Mouse (Mus musculus): ENCODE data around the gene Adrm1.

Gene Adrm1

GRCm38 (mm10) chr2:180170806-180171521, at the start of gene Adrm1:
Adrm1 (plus strand) TSS chr2:180171485.
- DNase-seq (ENCODE audit: low spot score), result peak; percentile 95

- no peak for DNase-seq (ENCODE audit: low spot score)
Measured at GRCm38 (mm10) chr2:180124192-180124591, 47.1 kb upstream of the Adrm1 start.

- peak; percentile 54 for DNase-seq (ENCODE audit: low spot score)
Measured at GRCm38 (mm10) chr2:180126195-180126594, 45.1 kb upstream of the Adrm1 start.

GRCm38 (mm10) chr2:180127675-180128074, 43.6 kb upstream of the Adrm1 start:
- DNase-seq (ENCODE audit: low spot score), result no peak

- no peak for DNase-seq (ENCODE audit: low spot score)
Measured at GRCm38 (mm10) chr2:180133231-180133630, 38.1 kb upstream of the Adrm1 start.

GRCm38 (mm10) chr2:180133911-180134310, 37.4 kb upstream of the Adrm1 start:
- DNase-seq (ENCODE audit: low spot score), result no peak

- no peak for DNase-seq (ENCODE audit: low spot score)
Measured at GRCm38 (mm10) chr2:180135414-180135813, 35.9 kb upstream of the Adrm1 start.

GRCm38 (mm10) chr2:180146091-180146490, 25.2 kb upstream of the Adrm1 start:
- no peak for DNase-seq (ENCODE audit: low spot score)

- no peak for DNase-seq (ENCODE audit: low spot score)
Measured at GRCm38 (mm10) chr2:180147379-180147778, 23.9 kb upstream of the Adrm1 start.

GRCm38 (mm10) chr2:180148551-180148950, 22.7 kb upstream of the Adrm1 start:
- no peak for DNase-seq (ENCODE audit: low spot score)

GRCm38 (mm10) chr2:180154796-180155195, 16.5 kb upstream of the Adrm1 start:
- no peak for DNase-seq (ENCODE audit: low spot score)

GRCm38 (mm10) chr2:180158627-180159026, 12.7 kb upstream of the Adrm1 start:
- DNase-seq (ENCODE audit: low spot score), result no peak

GRCm38 (mm10) chr2:180165855-180166254, 5.4 kb upstream of the Adrm1 start:
- no peak for DNase-seq (ENCODE audit: low spot score)

GRCm38 (mm10) chr2:180166869-180167268, 4.4 kb upstream of the Adrm1 start:
- DNase-seq (ENCODE audit: low spot score), result peak; percentile 59

- no peak for DNase-seq (ENCODE audit: low spot score)
Measured at GRCm38 (mm10) chr2:180170151-180170805, 1.0 kb upstream of the Adrm1 start.

GRCm38 (mm10) chr2:180171522-180172070, 311 bp downstream of the Adrm1 start:
- peak; percentile 34 for DNase-seq (ENCODE audit: low spot score)

GRCm38 (mm10) chr2:180172152-180172551, 867 bp downstream of the Adrm1 start:
- no peak for DNase-seq (ENCODE audit: low spot score)

GRCm38 (mm10) chr2:180173163-180173562, 1.9 kb downstream of the Adrm1 start:
- no peak for DNase-seq (ENCODE audit: low spot score)

- peak; percentile 41 for DNase-seq (ENCODE audit: low spot score)
Measured at GRCm38 (mm10) chr2:180173711-180174110, 2.4 kb downstream of the Adrm1 start.

GRCm38 (mm10) chr2:180174121-180174520, 2.8 kb downstream of the Adrm1 start:
- peak; percentile 32 for DNase-seq (ENCODE audit: low spot score)

GRCm38 (mm10) chr2:180175725-180176124, 4.4 kb downstream of the Adrm1 start:
- DNase-seq (ENCODE audit: low spot score), result peak; percentile 2

GRCm38 (mm10) chr2:180181542-180181941, 10.3 kb downstream of the Adrm1 start:
- no peak for DNase-seq (ENCODE audit: low spot score)

GRCm38 (mm10) chr2:180184011-180184751, 12.9 kb downstream of the Adrm1 start:
- no peak for DNase-seq (ENCODE audit: low spot score)
